Mouse (Mus musculus): ENCODE data around the gene Ccdc125.
"Not testable (repeated sequence)": the region's sequence is repeated elsewhere in the genome, so short reads cannot be mapped to it uniquely, and the experiment has no call there.

The Ccdc125 gene

GRCm38 (mm10) chr13:100697541-100697940 is 28.0 kb downstream of the Ccdc125 start:
- in situ Hi-C loops (cut with MboI; ENCODE audit: low pct_unique_long_range_greater_than_20kb in 1 of 2, low sequenced_read_pairs in 2 of 2, unreplicated experiment in 1 of 2): loop anchor here in 1 of 2 experiments (25.0 kb wide), 1 partner anchor 540 kb away; no protein-coding TSS in a partner anchor

DNA sequence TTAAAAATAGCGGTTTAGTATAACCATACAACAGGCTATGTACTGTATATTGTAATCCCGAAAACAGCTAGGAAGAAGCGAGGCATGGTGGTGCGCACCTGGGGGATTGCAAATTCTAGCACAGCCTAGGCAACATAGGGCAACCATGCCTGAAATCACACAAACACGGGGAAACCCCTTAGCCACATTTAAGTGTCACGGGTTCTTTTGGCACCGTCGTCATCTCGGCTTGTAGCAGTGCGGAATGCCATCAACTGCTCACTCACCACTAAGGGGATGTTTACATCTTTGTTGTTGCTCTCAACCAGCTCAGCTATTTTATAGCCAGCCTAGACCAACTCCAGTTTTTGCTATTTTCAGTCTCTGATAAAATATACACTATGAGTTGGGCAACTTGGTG is 29.3 kb downstream of the Ccdc125 start:
- in situ Hi-C loops (cut with MboI; ENCODE audit: low pct_unique_long_range_greater_than_20kb in 1 of 2, low sequenced_read_pairs in 2 of 2, unreplicated experiment in 1 of 2): loop anchor here in 1 of 2 experiments (25.0 kb wide), 1 partner anchor 538 kb away; no protein-coding TSS in a partner anchor

DNA sequence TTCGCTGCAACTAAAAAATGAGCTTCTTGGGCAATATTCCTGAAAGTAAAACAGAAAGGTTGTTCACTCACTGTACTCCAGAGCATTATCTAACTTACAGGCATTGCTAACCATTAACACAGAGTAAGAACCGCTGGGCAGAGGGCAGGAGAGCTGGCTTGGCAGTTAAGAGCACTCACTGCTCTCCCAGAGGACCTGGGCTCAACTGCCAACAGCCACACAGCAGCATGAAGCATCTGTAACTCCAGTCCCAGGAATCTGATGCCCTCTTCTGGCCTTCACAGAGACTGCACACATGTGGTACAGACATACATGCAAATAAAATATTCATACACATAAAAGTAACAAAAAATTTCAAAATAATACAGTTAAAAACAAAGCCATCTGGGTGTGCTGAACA is 34.0 kb downstream of the Ccdc125 start:
- in situ Hi-C loops (cut with MboI; ENCODE audit: low pct_unique_long_range_greater_than_20kb in 1 of 2, low sequenced_read_pairs in 2 of 2, unreplicated experiment in 1 of 2): no loop called here

DNA sequence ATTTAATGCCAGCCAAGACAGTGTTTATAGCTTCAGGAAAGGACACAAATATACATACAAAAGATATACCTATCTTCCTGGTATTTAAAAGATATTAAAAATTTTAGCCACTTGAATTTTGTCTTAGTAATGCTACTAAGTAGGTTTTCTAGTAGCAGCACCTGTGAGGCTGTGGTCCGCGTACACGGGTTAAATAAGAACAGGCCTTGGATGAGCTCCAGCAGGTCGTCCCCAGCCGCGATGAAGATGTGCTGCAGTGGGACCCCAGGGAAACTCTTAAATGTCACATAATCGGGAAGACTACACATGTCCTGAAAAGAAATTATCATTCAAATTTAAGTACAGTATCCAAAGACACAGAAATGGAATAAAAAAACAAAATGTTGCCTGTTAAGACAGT is 36.7 kb downstream of the Ccdc125 start:
- in situ Hi-C loops (cut with MboI; ENCODE audit: low pct_unique_long_range_greater_than_20kb in 1 of 2, low sequenced_read_pairs in 2 of 2, unreplicated experiment in 1 of 2): no loop called here

- in situ Hi-C loops (cut with MboI; ENCODE audit: low pct_unique_long_range_greater_than_20kb in 1 of 2, low sequenced_read_pairs in 2 of 2, unreplicated experiment in 1 of 2): no loop called here
Observed at GRCm38 (mm10) chr13:100715467-100715866, 46.0 kb downstream of the Ccdc125 start.

DNA sequence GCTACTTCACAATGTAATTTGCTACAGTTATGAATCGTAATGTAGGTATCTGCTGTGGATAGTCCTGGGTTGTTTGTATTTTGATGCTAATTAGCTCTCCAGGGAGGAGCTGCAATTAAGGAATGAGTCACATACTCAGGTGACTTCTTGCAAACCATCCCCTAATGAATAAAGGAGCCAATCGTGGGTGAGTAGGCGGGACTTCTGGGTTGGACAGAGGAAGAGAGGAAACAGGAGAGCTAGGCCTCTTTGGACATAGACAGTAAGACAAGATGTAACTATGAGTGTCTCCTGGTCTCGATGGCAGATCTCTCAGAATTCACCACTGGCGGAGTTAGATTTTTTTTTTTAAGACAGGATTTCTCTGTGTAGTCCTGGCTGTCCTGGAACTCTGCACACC is 52.1 kb downstream of the Ccdc125 start:
- in situ Hi-C loops (cut with MboI; ENCODE audit: low pct_unique_long_range_greater_than_20kb in 1 of 2, low sequenced_read_pairs in 2 of 2, unreplicated experiment in 1 of 2): no loop called here

DNA sequence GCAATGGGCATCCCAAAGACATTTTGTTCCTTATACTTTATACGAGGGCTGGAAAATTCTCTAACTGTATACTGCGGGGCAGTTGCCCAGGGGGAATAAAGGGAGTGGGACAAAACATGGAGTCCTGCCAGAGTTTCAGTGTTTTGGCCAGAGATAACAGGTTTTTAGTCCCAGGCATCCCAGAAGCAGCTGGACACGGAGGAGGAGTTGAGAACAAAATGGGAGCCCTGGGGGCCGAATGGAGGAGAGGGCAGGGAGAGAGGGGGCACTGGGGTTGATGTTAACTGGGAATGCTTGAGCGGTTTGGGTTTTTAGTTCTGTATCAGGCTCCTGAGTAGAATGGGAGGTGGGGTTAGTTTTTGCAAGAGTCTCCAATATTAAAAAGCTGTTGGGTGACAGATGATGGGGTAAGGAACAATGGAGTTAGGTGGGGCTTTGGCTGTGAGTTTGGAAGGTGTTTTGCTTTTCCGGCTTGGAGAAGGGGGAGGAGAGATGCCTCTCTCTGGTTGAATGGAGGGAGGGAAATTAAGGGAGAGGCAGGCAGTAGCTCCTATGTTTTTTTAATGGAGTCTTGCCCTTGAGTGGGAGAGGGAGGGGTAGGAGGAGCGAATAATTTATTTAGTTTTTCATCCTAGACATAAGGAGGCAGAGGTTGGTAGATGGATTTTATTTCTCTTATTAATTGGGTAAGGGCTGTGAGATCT is 54.7 kb downstream of the Ccdc125 start:
- in situ Hi-C loops (cut with MboI; ENCODE audit: low pct_unique_long_range_greater_than_20kb in 1 of 2, low sequenced_read_pairs in 2 of 2, unreplicated experiment in 1 of 2): no loop called here

DNA sequence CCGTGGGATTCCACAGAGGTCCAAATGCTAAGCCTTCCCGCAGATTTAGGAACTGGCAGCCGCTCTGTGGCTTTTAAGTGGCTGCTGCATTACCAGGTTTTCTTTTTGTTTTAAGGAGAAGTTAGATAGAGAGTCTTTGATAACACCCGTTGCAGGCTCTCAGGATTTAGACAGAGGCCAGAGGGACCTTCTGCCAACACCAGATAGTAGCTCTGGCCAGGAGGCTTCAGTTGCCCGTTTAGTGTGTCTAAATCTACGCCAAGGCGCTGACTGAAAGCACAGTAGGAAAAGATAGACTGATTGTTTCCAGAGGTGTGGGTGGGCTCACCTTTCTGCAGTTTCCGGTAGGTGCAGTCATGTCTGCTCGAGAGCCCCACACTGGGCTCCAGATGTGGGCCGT is 55.7 kb downstream of the Ccdc125 start:
- in situ Hi-C loops (cut with MboI; ENCODE audit: low pct_unique_long_range_greater_than_20kb in 1 of 2, low sequenced_read_pairs in 2 of 2, unreplicated experiment in 1 of 2): no loop called here

GRCm38 (mm10) chr13:100728086-100728485 is 58.6 kb downstream of the Ccdc125 start:
- in situ Hi-C loops (cut with MboI; ENCODE audit: low pct_unique_long_range_greater_than_20kb in 1 of 2, low sequenced_read_pairs in 2 of 2, unreplicated experiment in 1 of 2): no loop called here

- in situ Hi-C loops (cut with MboI; ENCODE audit: low pct_unique_long_range_greater_than_20kb in 1 of 2, low sequenced_read_pairs in 2 of 2, unreplicated experiment in 1 of 2): not testable (repeated sequence)
Observed at GRCm38 (mm10) chr13:100728530-100728929, 59.0 kb downstream of the Ccdc125 start.

DNA sequence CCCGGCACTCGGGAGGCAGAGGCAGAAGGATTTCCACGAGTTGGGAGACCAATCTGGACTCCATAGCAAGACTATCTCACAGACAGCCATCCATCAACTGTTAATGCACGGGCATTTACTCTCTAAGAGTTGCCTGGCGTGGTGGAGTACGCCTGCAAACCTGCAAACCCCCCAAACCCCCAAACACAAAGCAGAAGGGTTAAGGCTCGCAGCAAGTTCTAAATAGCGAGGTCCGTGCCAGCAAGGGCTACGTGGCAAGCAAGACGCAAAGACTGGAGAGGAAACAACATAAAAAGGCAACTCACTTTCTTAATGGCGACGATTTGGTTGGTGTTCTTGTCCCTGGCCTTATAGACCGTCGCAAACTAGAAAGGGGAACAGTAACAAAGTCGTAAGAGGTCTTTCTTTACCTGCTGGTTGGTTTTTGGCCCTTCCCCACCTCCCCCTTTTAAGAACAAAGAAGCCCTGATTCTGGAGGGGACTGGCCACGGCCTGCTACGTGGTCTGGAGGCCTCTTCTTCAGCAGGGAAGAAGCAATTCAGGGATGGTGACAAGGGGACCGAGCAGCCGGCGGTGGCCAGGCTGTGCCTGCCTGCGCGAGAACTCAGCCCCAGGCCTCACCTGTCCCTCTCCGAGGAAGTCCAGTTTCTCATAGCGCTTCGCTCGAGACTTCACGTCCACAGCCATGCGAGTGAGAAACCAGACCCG is 60.8 kb downstream of the Ccdc125 start:
- in situ Hi-C loops (cut with MboI; ENCODE audit: low pct_unique_long_range_greater_than_20kb in 1 of 2, low sequenced_read_pairs in 2 of 2, unreplicated experiment in 1 of 2): no loop called here

- in situ Hi-C loops (cut with MboI; ENCODE audit: low pct_unique_long_range_greater_than_20kb in 1 of 2, low sequenced_read_pairs in 2 of 2, unreplicated experiment in 1 of 2): no loop called here
Observed at GRCm38 (mm10) chr13:100730861-100731176, 61.3 kb downstream of the Ccdc125 start, which contains the start of gene Cdk7. TSS of gene Cdk7 (minus strand) at chr13:100730939.

GRCm38 (mm10) chr13:100731462-100732046 is 62.0 kb downstream of the Ccdc125 start:
- in situ Hi-C loops (cut with MboI; ENCODE audit: low pct_unique_long_range_greater_than_20kb in 1 of 2, low sequenced_read_pairs in 2 of 2, unreplicated experiment in 1 of 2): not testable (repeated sequence)

- in situ Hi-C loops (cut with MboI; ENCODE audit: low pct_unique_long_range_greater_than_20kb in 1 of 2, low sequenced_read_pairs in 2 of 2, unreplicated experiment in 1 of 2): no loop called here
Observed at GRCm38 (mm10) chr13:100732756-100733155, 63.2 kb downstream of the Ccdc125 start.

GRCm38 (mm10) chr13:100742831-100743230 is 73.3 kb downstream of the Ccdc125 start:
- in situ Hi-C loops (cut with MboI; ENCODE audit: low pct_unique_long_range_greater_than_20kb in 1 of 2, low sequenced_read_pairs in 2 of 2, unreplicated experiment in 1 of 2): no loop called here

- in situ Hi-C loops (cut with MboI; ENCODE audit: low pct_unique_long_range_greater_than_20kb in 1 of 2, low sequenced_read_pairs in 2 of 2, unreplicated experiment in 1 of 2): no loop called here
Observed at GRCm38 (mm10) chr13:100743346-100744035, 74.0 kb downstream of the Ccdc125 start.

GRCm38 (mm10) chr13:100744036-100744744 is 74.7 kb downstream of the Ccdc125 start, which contains the start of gene Mrps36:
TSS of gene Mrps36 (minus strand) at chr13:100744659.
- in situ Hi-C loops (cut with MboI; ENCODE audit: low pct_unique_long_range_greater_than_20kb in 1 of 2, low sequenced_read_pairs in 2 of 2, unreplicated experiment in 1 of 2): no loop called here

GRCm38 (mm10) chr13:100746090-100746489 is 76.6 kb downstream of the Ccdc125 start:
- in situ Hi-C loops (cut with MboI; ENCODE audit: low pct_unique_long_range_greater_than_20kb in 1 of 2, low sequenced_read_pairs in 2 of 2, unreplicated experiment in 1 of 2): no loop called here

Measured in mouse embryonic stem cell (cell line).